Mouse (Mus musculus): Measurements from ENCODE around the gene Hbb-bh1. TPM values are rescaled to one million over a fixed set of nuclear protein-coding genes. Genes with fewer than 3 reads are reported as not detected.

Hbb-bh1 gene
- polyA plus RNA-seq, 1 experiment from 2014 or later = 8,740 TPM

Other genes with a start within 250 kb of the Hbb-bh1 start
- not detected in 2 replicates for gene Olfr619, start 242.6 kb downstream of the Hbb-bh1 start, polyA plus RNA-seq (2014; fragmentation: Nextera tagmentation; extraction: Ambion mirVana)
- not detected in 2 replicates for gene Olfr620, start 230.6 kb downstream of the Hbb-bh1 start, polyA plus RNA-seq (2014; fragmentation: Nextera tagmentation; extraction: Ambion mirVana)
- gene Olfr622, start 200.5 kb downstream of the Hbb-bh1 start, polyA plus RNA-seq (2014; fragmentation: Nextera tagmentation; extraction: Ambion mirVana) = not detected in 2 replicates
- not detected in 2 replicates for gene Olfr623, start 179.5 kb downstream of the Hbb-bh1 start, polyA plus RNA-seq (2014; fragmentation: Nextera tagmentation; extraction: Ambion mirVana)
- gene Olfr624, start 172.0 kb downstream of the Hbb-bh1 start, polyA plus RNA-seq (2014; fragmentation: Nextera tagmentation; extraction: Ambion mirVana) = 0.03 TPM in 1 of 2 replicates, not detected in the other
- not detected in 2 replicates for gene Olfr625-ps1, start 160.4 kb downstream of the Hbb-bh1 start, polyA plus RNA-seq (2014; fragmentation: Nextera tagmentation; extraction: Ambion mirVana)
- gene Olfr243, start 128.5 kb downstream of the Hbb-bh1 start, polyA plus RNA-seq (2014; fragmentation: Nextera tagmentation; extraction: Ambion mirVana) = not detected in 2 replicates
- not detected in 2 replicates for gene Olfr628, start 112.8 kb downstream of the Hbb-bh1 start, polyA plus RNA-seq (2014; fragmentation: Nextera tagmentation; extraction: Ambion mirVana)
- not detected in 2 replicates for gene Olfr629, start 98.2 kb downstream of the Hbb-bh1 start, polyA plus RNA-seq (2014; fragmentation: Nextera tagmentation; extraction: Ambion mirVana)
- gene Olfr630, start 85.8 kb downstream of the Hbb-bh1 start, polyA plus RNA-seq (2014; fragmentation: Nextera tagmentation; extraction: Ambion mirVana) = 0.07 TPM in 1 of 2 replicates, not detected in the other
- gene Olfr69, start 71.6 kb downstream of the Hbb-bh1 start, polyA plus RNA-seq (2014; fragmentation: Nextera tagmentation; extraction: Ambion mirVana) = not detected in 2 replicates
- gene Olfr68, start 63.5 kb downstream of the Hbb-bh1 start, polyA plus RNA-seq (2014; fragmentation: Nextera tagmentation; extraction: Ambion mirVana) = not detected in 2 replicates
- 0.08 TPM in 1 of 2 replicates, not detected in the other for gene Olfr67, start 51.3 kb downstream of the Hbb-bh1 start, polyA plus RNA-seq (2014; fragmentation: Nextera tagmentation; extraction: Ambion mirVana)
- 2,483 and 3,067 TPM in 2 replicates for gene Hbb-bt, start 29.2 kb downstream of the Hbb-bh1 start, polyA plus RNA-seq (2014; fragmentation: Nextera tagmentation; extraction: Ambion mirVana)
- 849 and 1,123 TPM in 2 replicates for gene Hbb-bs, start 15.1 kb downstream of the Hbb-bh1 start, polyA plus RNA-seq (2014; fragmentation: Nextera tagmentation; extraction: Ambion mirVana)
- gene Hbb-bh2, start 2.6 kb downstream of the Hbb-bh1 start, polyA plus RNA-seq (2014; fragmentation: Nextera tagmentation; extraction: Ambion mirVana) = 0.31 TPM in 1 of 2 replicates, not detected in the other
- gene Hbb-y, start 10.1 kb upstream of the Hbb-bh1 start, polyA plus RNA-seq (2014; fragmentation: Nextera tagmentation; extraction: Ambion mirVana) = 35,401 and 41,924 TPM in 2 replicates
- gene Olfr66, start 43.1 kb upstream of the Hbb-bh1 start, polyA plus RNA-seq (2014; fragmentation: Nextera tagmentation; extraction: Ambion mirVana) = not detected in 2 replicates
- not detected in 2 replicates for gene Olfr64, start 51.3 kb upstream of the Hbb-bh1 start, polyA plus RNA-seq (2014; fragmentation: Nextera tagmentation; extraction: Ambion mirVana)
- gene Olfr65, start 60.3 kb upstream of the Hbb-bh1 start, polyA plus RNA-seq (2014; fragmentation: Nextera tagmentation; extraction: Ambion mirVana) = not detected in 2 replicates
- gene Olfr631, start 85.7 kb upstream of the Hbb-bh1 start, polyA plus RNA-seq (2014; fragmentation: Nextera tagmentation; extraction: Ambion mirVana) = not detected in 2 replicates
- 0.07 and 0.11 TPM in 2 replicates for gene Olfr632, start 91.2 kb upstream of the Hbb-bh1 start, polyA plus RNA-seq (2014; fragmentation: Nextera tagmentation; extraction: Ambion mirVana)
- gene Olfr633, start 101.3 kb upstream of the Hbb-bh1 start, polyA plus RNA-seq (2014; fragmentation: Nextera tagmentation; extraction: Ambion mirVana) = not detected in 2 replicates
- not detected in 2 replicates for gene Olfr635, start 128.0 kb upstream of the Hbb-bh1 start, polyA plus RNA-seq (2014; fragmentation: Nextera tagmentation; extraction: Ambion mirVana)
- not detected in 2 replicates for gene Olfr638, start 155.6 kb upstream of the Hbb-bh1 start, polyA plus RNA-seq (2014; fragmentation: Nextera tagmentation; extraction: Ambion mirVana)
- gene Olfr639, start 174.1 kb upstream of the Hbb-bh1 start, polyA plus RNA-seq (2014; fragmentation: Nextera tagmentation; extraction: Ambion mirVana) = 0.03 TPM in 1 of 2 replicates, not detected in the other
- not detected in 2 replicates for gene Olfr640, start 182.4 kb upstream of the Hbb-bh1 start, polyA plus RNA-seq (2014; fragmentation: Nextera tagmentation; extraction: Ambion mirVana)
- gene Olfr641, start 192.3 kb upstream of the Hbb-bh1 start, polyA plus RNA-seq (2014; fragmentation: Nextera tagmentation; extraction: Ambion mirVana) = not detected in 2 replicates
- not detected in 2 replicates for gene Olfr642, start 209.5 kb upstream of the Hbb-bh1 start, polyA plus RNA-seq (2014; fragmentation: Nextera tagmentation; extraction: Ambion mirVana)
- gene 4930516K23Rik, start 218.3 kb upstream of the Hbb-bh1 start, polyA plus RNA-seq (2014; fragmentation: Nextera tagmentation; extraction: Ambion mirVana) = not detected in 2 replicates
- gene Olfr644, start 228.7 kb upstream of the Hbb-bh1 start, polyA plus RNA-seq (2014; fragmentation: Nextera tagmentation; extraction: Ambion mirVana) = not detected in 2 replicates
- not detected in 2 replicates for gene Olfr645, start 242.3 kb upstream of the Hbb-bh1 start, polyA plus RNA-seq (2014; fragmentation: Nextera tagmentation; extraction: Ambion mirVana)

Data from heart, embryonic 11.5 days (tissue).